Mouse (Mus musculus): Measurements from ENCODE around the gene Gm11032. TPM values are rescaled to one million over a fixed set of nuclear protein-coding genes. Genes with fewer than 3 reads are reported as not detected.

Gm11032 gene
- polyA plus RNA-seq, 1 experiment from 2014 or later = not detected

- Histone ChIP-seq H3K9ac (ENCODE audit: low read length) (no peak overlapping the region), H3K27ac (replicated peaks) (no peak overlapping the region), H3K4me3 (ENCODE audit: low read depth, low read length) (no peak overlapping the region), H3K4me2 (replicated peaks; ENCODE audit: low read depth) (no peak overlapping the region), H3K4me1 (replicated peaks; ENCODE audit: control insufficient read depth, insufficient read depth) (peaks cover 7% of the 10 kb centered on the region; the same call in 1 of the 2 replicates), H3K9me3 (ENCODE audit: control insufficient read depth, low read length) (no peaks in the 10 kb centered on the region), H3K27me3 (ENCODE audit: control insufficient read depth, insufficient read depth, low read length) (no peaks in the 10 kb centered on the region), H3K36me3 (ENCODE audit: control insufficient read depth, insufficient read depth, low read length) (no peaks in the 10 kb centered on the region)
- TF ChIP-seq EP300 (optimal IDR thresholded peaks at IDR 0.05) (no peak), CTCF (IDR thresholded peaks at IDR 0.05; ENCODE audit: low read depth) (no peak)
- WGBS = 79% methylated on average over 5 of the region's 5 CpGs
- ATAC-seq (ENCODE audit: low FRiP score, low TSS enrichment) (no peak), DNase-seq (ENCODE audit: low spot score) (no peak)
Measured at GRCm38 (mm10) chr11:4601890-4602289, 18.0 kb upstream of the Gm11032 start.

GRCm38 (mm10) chr11:4602691-4603441, 17.0 kb upstream of the Gm11032 start:
- Histone ChIP-seq H3K4me3 (ENCODE audit: low read depth, low read length) (no peak overlapping the region), H3K36me3 (ENCODE audit: control insufficient read depth, insufficient read depth, low read length) (no peaks in the 10 kb centered on the region), H3K4me1 (replicated peaks; ENCODE audit: control insufficient read depth, insufficient read depth) (peaks cover 7% of the 10 kb centered on the region; the same call in 1 of the 2 replicates), H3K4me2 (replicated peaks; ENCODE audit: low read depth) (peak overlapping the region; percentile 8; the same call in 1 of the 2 replicates), H3K9me3 (ENCODE audit: control insufficient read depth, low read length) (no peaks in the 10 kb centered on the region), H3K27me3 (ENCODE audit: control insufficient read depth, insufficient read depth, low read length) (no peaks in the 10 kb centered on the region), H3K27ac (replicated peaks) (no peak overlapping the region), H3K9ac (ENCODE audit: low read length) (no peak overlapping the region)
- ATAC-seq (ENCODE audit: low FRiP score, low TSS enrichment) (no peak), DNase-seq (ENCODE audit: low spot score) (peak; percentile 51)
- no peak for TF ChIP-seq EP300 (optimal IDR thresholded peaks at IDR 0.05)
- TF ChIP-seq CTCF (IDR thresholded peaks at IDR 0.05; ENCODE audit: low read depth) = no peak
- 21% methylated on average over 12 of the region's 12 CpGs for WGBS

GRCm38 (mm10) chr11:4604441-4604840, 15.4 kb upstream of the Gm11032 start:
- DNase-seq (ENCODE audit: low spot score) = no peak
- Histone ChIP-seq H3K4me1 (replicated peaks; ENCODE audit: control insufficient read depth, insufficient read depth) (peaks cover 7% of the 10 kb centered on the region; the same call in 1 of the 2 replicates), H3K4me2 (replicated peaks; ENCODE audit: low read depth) (no peak overlapping the region), H3K27me3 (ENCODE audit: control insufficient read depth, insufficient read depth, low read length) (no peaks in the 10 kb centered on the region), H3K36me3 (ENCODE audit: control insufficient read depth, insufficient read depth, low read length) (no peaks in the 10 kb centered on the region), H3K9ac (ENCODE audit: low read length) (no peak overlapping the region), H3K27ac (replicated peaks) (no peak overlapping the region), H3K9me3 (ENCODE audit: control insufficient read depth, low read length) (no peaks in the 10 kb centered on the region), H3K4me3 (ENCODE audit: low read depth, low read length) (no peak overlapping the region)
- 28% methylated on average over 6 of the region's 6 CpGs for WGBS
- TF ChIP-seq EP300 (optimal IDR thresholded peaks at IDR 0.05) = no peak
- TF ChIP-seq CTCF (IDR thresholded peaks at IDR 0.05; ENCODE audit: low read depth) = no peak
- ATAC-seq (ENCODE audit: low FRiP score, low TSS enrichment) = 0 out of 2 replicates have a peak, but pooled peaks have one; percentile 29

- H3K4me3 ChIP-seq (ENCODE audit: low read depth, low read length) = no peak overlapping the region
Measured at GRCm38 (mm10) chr11:4605414-4605813, 14.5 kb upstream of the Gm11032 start.

GRCm38 (mm10) chr11:4606541-4606940, 13.3 kb upstream of the Gm11032 start:
- DNase-seq (ENCODE audit: low spot score) = no peak
- Histone ChIP-seq H3K36me3 (ENCODE audit: control insufficient read depth, insufficient read depth, low read length) (no peaks in the 10 kb centered on the region), H3K9me3 (ENCODE audit: control insufficient read depth, low read length) (no peaks in the 10 kb centered on the region), H3K9ac (ENCODE audit: low read length) (no peak overlapping the region), H3K4me2 (replicated peaks; ENCODE audit: low read depth) (no peak overlapping the region), H3K27ac (replicated peaks) (no peak overlapping the region; the same call in 1 of the 2 replicates), H3K4me1 (replicated peaks; ENCODE audit: control insufficient read depth, insufficient read depth) (peaks cover 7% of the 10 kb centered on the region; the same call in 1 of the 2 replicates), H3K4me3 (ENCODE audit: low read depth, low read length) (no peak overlapping the region), H3K27me3 (ENCODE audit: control insufficient read depth, insufficient read depth, low read length) (no peaks in the 10 kb centered on the region)
- ATAC-seq (ENCODE audit: low FRiP score, low TSS enrichment) = peak; percentile 66; the same call in 1 of the 2 replicates
- TF ChIP-seq CTCF (IDR thresholded peaks at IDR 0.05; ENCODE audit: low read depth) = no peak
- peak; percentile 44 for TF ChIP-seq EP300 (optimal IDR thresholded peaks at IDR 0.05)
- 63% methylated on average over 1 of the region's 1 CpGs for WGBS

More at GRCm38 (mm10) chr11:4605414-4605813, 14.5 kb upstream of the Gm11032 start:
- Histone ChIP-seq H3K4me2 (replicated peaks; ENCODE audit: low read depth) (no peak overlapping the region), H3K36me3 (ENCODE audit: control insufficient read depth, insufficient read depth, low read length) (no peaks in the 10 kb centered on the region), H3K27ac (replicated peaks) (no peak overlapping the region), H3K4me1 (replicated peaks; ENCODE audit: control insufficient read depth, insufficient read depth) (peaks cover 7% of the 10 kb centered on the region; the same call in 1 of the 2 replicates), H3K9ac (ENCODE audit: low read length) (no peak overlapping the region), H3K27me3 (ENCODE audit: control insufficient read depth, insufficient read depth, low read length) (no peaks in the 10 kb centered on the region), H3K9me3 (ENCODE audit: control insufficient read depth, low read length) (no peaks in the 10 kb centered on the region)
- no peak for TF ChIP-seq CTCF (IDR thresholded peaks at IDR 0.05; ENCODE audit: low read depth)
- TF ChIP-seq EP300 (optimal IDR thresholded peaks at IDR 0.05) = no peak
- DNase-seq (ENCODE audit: low spot score) (peak; percentile 33), ATAC-seq (ENCODE audit: low FRiP score, low TSS enrichment) (no peak)
- WGBS = 47% methylated on average over 7 of the region's 7 CpGs

GRCm38 (mm10) chr11:4611904-4612303, 8.0 kb upstream of the Gm11032 start:
- Histone ChIP-seq H3K27ac (replicated peaks) (0 out of 2 replicates have a peak overlapping the region, but pooled peaks have one; percentile 2), H3K9me3 (ENCODE audit: control insufficient read depth, low read length) (no peaks in the 10 kb centered on the region), H3K4me2 (replicated peaks; ENCODE audit: low read depth) (no peak overlapping the region), H3K4me3 (ENCODE audit: low read depth, low read length) (no peak overlapping the region), H3K4me1 (replicated peaks; ENCODE audit: control insufficient read depth, insufficient read depth) (no peaks in the 10 kb centered on the region), H3K27me3 (ENCODE audit: control insufficient read depth, insufficient read depth, low read length) (no peaks in the 10 kb centered on the region), H3K9ac (ENCODE audit: low read length) (no peak overlapping the region), H3K36me3 (ENCODE audit: control insufficient read depth, insufficient read depth, low read length) (no peaks in the 10 kb centered on the region)
- DNase-seq (ENCODE audit: low spot score) (no peak), ATAC-seq (ENCODE audit: low FRiP score, low TSS enrichment) (no peak)
- TF ChIP-seq EP300 (optimal IDR thresholded peaks at IDR 0.05) = no peak
- TF ChIP-seq CTCF (IDR thresholded peaks at IDR 0.05; ENCODE audit: low read depth) = no peak
- 55% methylated on average over 2 of the region's 2 CpGs for WGBS

Data from stomach, postnatal 0 days (tissue).